Mouse (Mus musculus) c-Kit-positive CD71-negative TER-119-negative erythroid progenitor cells, embryonic 14.5 days (primary cell): ENCODE data around the gene E2f4.

Source experiments
- DNase-seq: peaks from one replicate; pipeline ENCODE4 v3.0.0-alpha.2; 2013; ENCODE audit warnings: low read depth

Gene E2f4

DNA sequence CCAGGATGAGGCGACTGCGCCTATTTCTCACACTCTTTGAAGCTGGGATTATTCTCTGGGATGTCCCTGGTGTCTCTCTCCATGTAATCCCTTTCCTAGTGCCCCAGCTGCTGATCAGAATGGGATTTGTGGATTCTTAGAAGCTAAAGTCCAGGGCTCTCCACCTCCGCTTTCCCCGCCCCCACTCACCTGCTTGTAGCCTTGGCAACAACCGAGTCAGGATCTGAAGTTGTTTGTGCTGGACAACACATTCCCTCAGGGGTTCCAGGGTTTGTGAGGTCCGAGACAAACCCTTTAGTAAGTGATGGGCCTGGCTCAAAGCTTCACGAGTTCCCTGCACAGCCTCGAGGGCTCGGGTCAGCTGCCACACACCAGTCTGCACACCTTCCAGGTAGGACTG, 2.7 kb upstream of the E2f4 start:
- no peak for DNase-seq

DNA sequence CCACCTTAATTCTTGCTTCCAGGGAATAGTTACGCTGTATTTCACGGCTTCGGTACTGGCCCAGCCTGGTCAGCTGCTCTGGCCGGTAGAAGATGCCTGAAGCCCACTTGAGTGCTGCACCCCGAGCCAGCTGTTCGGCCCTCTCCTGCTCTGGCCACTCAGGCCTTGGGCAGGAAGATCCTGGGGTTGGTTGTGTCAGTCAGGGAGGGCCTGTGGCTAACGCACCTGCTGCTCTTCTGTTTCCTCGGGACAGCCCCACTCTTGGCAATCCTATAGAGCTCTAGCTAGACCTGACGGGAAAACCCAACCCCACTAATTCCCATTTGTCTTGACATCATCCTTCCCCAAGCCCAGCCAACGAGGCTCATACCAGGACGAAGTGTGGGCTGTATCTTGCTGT, 2.2 kb upstream of the E2f4 start:
- no peak for DNase-seq

DNA sequence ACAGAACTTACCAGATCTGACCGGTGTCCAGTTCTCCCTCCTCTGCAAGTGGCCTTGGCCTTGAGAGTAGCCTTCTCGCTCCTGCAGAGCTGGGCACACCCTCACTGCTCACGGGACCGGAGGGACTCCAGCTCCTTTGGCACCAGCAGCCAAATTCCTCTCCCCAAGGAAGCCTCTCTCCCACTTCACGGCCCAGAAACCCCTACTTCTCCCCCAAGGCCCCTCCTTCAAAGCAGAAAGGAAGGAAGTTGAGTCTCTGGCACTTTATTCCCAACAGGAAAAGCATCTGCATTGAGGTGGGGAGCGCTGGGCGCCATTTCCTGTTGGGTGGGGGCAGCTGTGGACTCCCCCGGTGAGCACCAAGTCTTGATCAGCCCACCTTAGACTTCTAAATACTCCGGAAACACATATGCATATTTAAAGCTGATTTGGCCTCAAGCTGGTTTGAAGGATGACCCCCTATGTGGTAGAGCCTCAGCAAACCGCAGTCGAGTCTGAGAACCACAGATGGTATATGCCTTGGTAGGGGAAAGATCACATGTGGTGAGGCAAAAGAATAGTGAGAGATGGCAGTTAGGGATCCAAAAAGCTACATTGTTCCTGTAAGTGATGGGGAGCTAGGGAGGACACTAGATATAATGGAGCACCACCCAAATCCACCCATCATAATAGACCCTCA, 1.4 kb upstream of the E2f4 start, which contains the start of gene Exoc3l:
TSS of gene Exoc3l (minus strand) at position 207 of the 679 bp plus-strand sequence.
- DNase-seq: no peak

DNA sequence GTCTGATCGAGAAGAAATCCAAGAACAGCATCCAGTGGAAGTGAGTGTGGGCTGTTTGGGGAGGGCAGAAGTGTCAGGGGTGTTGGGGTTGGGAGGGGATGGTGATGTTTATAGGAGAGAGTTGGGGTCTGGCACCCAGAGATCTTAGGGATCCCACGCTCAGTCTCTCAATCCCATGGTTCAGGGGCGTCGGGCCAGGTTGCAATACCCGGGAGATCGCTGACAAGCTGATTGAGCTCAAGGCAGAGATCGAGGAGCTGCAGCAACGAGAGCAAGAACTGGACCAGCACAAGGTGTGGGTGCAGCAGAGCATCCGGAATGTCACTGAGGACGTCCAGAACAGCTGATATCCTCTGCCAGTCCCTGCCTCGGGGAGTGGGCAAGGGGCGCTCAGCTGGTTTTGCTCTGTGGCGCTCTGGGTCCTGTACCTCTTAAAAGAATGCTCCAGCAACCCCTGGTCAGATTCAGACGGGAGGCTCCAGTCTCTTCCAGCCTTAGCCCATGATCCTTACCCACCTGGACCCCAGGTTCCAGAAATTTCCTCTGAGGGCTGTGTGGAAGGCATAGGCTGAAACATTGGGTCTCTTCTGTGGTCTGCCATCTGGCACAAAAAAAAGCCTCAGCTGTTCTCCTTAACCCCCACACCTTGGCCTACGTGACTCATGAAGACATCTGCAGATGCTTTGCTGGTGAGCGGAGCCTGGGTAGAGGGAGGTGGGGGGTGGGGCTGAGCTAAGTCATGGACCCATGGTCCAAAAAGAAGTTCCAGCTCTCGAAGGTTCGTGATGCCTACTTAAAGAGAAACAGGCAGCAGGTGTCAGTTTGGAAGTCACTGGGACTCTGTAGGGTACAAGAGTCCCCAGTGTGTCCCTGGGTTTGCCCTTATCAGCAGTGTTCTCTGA, 1.1 kb downstream of the E2f4 start:
- no peak for DNase-seq

DNA sequence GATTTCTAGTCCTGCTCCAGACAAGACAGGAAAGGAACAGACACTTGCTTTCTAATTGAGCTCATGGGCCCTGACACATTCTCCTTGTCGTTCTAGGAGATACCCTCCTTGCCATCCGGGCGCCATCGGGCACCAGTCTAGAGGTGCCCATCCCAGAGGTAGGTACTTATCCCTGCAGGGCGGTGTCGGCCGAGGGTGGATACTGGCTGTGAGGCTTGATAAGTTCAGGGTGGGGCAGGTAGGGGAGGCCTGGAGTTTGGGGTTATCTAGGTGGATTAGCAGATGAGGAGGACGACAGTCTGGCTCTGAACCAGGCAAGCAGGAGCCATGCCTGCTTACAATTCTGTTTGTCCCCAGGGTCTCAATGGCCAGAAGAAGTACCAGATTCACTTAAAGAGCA, 2.5 kb downstream of the E2f4 start:
- no peak for DNase-seq

DNA sequence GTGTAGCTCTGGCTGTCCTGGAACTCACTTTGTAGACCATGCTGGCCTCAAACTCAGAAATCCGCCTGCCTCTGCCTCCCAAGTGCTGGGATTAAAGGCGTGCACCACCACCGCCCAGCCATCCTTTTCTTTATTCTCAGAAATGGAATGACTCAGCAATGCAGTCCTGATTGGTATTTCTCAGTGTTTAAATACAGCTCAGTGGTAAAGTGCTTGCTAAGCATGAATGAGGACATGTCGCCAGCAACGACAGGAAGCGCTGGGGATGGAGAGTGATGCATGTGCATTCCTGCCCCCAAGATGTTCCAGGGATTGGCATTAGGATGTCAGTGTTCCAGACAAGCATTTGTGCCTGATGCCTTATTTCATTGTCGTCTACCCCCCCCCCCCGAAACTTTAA, 5.9 kb downstream of the E2f4 start:
- no peak for DNase-seq

DNA sequence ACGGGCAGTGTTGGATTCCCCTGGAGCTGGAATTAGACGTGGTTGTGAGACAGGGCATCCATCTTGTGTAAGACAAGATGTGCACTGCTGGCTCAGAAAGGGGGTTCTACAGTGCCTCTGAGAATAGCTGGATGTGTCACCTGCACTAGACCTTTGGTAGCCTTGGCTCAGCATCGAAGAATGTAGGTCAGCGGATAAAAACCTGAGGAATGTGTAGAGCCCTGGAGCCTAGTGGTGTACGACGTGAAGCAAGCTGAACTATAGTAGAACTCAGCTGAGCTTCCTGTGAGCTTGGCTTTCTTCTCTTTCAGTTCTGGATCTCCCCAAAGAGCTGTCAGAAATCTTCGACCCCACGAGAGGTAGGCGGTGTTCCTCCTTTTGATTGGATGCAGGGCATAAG, 6.4 kb downstream of the E2f4 start:
- no peak for DNase-seq

DNA sequence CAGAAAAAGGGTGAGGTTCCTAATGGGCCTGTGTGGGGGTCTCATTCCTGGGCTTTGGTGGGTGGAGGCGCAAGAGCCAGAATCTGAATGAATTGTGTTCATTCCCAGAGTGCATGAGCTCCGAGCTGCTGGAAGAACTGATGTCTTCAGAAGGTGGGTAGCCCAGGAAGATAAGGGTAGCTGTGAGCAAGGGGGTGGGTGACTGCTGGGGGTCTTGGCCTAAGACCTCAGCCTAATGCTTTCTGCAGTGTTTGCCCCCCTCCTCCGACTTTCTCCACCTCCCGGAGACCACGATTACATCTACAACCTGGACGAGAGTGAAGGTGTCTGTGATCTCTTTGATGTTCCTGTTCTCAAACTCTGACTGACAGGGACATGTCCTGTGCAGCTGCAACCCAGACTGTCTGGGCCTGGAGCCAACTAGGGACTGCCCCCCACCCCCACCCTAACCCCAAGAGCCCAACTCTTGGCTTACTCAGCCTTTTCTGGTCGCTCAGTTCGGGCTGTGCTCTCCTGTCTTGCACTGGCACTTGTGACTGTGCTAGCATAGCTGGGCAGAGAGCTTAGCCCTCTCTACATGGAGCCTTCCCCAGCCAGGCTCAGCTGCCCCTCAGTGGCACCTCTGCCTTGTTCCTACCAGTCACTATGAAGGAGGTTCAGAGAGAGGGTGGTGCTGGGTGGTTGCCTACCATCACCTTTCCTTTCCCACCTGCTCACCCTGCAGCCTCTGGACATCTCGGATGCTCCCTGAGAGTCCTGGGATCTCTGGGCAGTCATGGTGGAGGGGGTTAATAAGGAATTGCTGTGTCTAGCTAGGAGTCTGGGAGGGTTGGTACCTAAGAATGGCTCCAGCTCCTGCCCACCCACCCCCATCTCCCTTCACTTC, 7.1 kb downstream of the E2f4 start:
- DNase-seq: no peak

DNA sequence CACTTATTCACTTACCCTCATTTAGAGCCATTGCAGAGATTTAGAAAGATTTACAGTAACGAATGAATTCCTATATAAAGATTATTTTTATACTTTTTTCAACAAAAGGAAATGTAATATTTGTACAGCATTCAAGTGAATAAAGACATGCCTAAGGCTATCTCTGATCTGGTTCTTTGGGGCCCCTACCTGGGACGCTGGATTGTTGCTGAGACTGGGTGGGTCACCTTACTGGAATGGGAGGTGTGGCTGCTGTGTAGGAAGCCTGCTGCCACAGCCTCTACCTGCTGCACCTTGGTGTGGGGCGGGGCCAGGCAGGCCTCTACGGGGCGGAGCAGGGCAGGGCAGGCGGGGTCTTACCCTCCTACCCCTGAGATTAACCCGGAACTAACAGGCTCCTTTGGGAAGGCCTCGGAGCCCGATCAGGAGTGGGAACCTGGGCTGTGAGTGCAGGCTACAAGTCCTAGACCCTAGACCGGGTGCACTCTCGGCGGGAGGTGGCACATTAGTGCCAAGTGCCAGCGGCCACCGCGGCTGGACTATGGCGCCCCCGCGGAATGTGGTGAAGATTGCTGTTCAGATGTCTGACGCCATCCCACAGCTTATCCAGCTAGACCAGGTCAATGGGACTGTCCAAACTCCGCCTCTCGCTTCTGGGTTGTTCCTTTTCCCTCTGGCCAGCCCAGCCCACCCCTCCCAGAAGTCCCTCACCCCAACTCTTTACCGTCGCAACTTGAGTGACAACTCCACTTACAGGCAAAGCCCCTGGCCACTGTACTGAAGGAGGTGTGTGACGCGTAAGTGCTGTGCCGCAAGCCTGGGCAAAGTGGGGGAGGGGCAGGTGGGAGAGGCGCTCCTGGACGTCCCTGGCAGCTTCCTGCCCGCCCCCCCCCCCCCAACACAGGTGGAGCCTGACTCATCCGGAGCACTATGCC, 8.0 kb downstream of the E2f4 start, which contains the start of gene Elmo3:
TSS of gene Elmo3 (plus strand) at position 391 of the 935 bp plus-strand sequence.
- no peak for DNase-seq

DNA sequence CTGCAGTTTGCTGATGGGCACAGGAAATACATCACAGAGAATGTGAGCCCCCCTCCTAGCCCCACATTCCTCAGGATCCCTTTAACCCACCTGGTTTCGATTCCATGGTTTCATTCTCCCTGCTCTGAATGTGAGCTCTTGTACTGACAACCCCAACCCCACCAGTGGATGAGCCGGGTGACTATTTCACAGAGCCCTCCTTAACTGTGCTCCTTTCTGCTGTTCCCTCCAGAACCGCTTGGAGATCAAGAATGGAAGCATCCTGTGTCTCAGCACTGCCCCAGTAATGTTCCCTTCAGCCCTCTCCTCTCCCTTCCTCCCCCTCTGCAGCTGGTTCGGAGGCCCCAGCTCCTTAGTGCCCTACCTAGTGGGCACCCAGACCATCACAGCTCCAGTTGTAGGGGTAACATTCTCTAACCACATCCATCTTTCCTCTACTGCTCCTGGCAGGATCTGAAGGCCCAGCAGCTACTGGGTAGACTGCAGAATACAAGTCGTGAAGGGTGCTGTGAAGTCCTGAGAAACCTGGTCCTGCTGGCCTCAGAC, 8.8 kb downstream of the E2f4 start:
- no peak for DNase-seq

DNA sequence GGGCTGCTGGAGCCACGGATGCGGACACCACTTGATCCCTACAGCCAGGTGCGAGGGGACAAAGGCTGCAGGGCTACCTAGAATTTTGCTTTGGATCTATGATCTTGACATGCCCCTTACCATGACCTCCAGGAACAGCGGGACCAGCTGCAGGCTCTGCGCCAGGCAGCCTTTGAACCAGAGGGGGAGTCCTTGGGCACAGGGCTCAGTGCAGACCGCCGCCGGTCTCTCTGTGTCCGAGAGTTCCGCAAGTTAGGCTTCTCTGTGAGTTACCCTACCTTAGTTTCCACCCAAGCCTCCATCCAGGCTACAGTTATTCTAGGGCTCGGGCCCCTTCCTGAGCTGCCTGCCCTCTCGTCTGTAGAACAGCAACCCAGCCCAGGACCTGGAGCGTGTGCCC, 10.2 kb downstream of the E2f4 start:
- DNase-seq: no peak

DNA sequence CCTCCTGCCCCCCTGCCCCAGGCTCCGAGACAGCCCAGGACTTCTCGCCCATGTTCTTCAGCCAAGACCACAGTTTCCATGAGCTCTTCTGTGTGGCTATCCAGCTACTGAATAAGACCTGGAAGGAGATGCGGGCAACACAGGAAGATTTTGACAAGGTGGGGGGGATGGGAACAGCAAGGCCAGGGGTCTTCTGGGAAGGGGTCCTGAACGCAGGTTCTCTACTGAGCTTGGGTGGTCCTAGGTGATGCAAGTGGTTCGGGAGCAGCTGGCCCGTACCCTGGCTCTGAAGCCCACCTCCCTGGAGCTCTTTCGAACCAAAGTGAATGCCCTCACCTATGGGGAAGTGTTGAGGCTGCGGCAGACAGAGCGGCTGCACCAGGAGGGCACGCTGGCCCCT, 11.0 kb downstream of the E2f4 start:
- no peak for DNase-seq

DNA sequence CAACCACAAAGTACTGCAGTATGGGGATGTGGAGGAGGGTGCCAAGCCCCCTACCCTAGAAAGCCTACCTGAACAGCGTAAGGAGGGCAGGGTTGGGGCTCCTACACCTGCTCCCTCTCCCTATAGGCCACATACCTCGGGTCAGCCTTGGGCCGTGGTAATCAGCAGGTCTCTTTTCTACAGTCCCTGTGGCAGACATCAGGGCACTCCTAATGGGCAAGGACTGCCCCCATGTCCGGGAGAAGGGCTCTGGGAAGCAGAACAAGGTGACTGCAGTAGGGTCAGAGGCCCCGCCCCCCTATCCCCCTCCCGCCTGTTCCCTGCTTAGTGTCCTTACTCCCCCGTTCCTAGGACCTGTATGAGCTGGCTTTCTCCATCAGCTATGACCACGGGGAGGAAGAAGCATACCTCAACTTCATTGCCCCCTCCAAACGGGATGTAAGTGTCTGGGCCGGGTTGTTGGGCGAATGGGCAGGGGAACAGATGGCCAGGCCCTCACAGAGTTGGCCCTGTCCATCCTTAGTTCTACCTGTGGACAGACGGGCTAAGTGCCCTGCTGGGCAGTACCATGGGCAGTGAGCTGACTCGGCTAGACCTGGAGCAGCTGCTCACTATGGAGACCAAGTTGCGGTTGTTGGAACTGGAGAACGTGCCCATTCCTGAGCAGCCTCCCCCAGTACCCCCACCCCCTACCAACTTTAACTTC, 11.8 kb downstream of the E2f4 start:
- no peak for DNase-seq

DNA sequence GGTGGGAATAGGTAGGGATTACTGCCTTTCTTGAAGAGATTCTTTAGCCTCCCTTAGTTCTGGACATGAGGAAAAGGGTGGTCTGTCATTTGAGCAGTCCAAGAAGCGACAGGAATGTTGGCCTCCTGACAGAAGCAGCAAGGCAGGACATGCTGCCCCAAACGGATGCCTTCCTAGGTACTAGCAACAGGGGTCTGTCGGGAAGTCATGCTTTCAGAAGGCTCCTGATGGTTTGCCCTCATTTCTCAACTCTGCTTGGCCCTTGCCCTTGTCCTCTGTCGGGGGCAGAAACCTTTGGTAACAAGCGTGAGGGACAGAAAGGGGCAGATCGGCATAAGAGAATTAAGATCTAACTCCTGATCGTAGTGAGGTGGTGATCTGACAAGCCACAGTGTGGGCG, 12.7 kb downstream of the E2f4 start:
- DNase-seq: no peak

DNA sequence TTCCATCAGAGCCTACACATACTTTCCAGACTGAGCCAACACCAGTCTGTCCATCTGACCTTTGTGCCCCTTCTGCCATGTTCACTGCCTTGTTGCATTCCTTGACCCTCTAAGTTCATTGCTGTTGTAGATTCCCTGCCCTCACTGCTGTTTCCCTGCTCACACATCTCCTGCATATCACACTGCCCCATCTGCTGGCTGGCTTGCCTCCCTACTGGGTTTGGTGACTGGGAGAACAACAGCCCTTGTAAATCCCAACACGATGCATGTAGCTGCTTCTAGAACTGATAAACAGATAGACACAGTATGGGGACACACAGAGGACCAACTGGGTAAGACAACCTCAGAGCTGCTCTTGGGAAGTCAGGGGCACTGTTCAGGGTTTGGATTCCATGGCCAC, 14.3 kb downstream of the E2f4 start:
- no peak for DNase-seq

DNA sequence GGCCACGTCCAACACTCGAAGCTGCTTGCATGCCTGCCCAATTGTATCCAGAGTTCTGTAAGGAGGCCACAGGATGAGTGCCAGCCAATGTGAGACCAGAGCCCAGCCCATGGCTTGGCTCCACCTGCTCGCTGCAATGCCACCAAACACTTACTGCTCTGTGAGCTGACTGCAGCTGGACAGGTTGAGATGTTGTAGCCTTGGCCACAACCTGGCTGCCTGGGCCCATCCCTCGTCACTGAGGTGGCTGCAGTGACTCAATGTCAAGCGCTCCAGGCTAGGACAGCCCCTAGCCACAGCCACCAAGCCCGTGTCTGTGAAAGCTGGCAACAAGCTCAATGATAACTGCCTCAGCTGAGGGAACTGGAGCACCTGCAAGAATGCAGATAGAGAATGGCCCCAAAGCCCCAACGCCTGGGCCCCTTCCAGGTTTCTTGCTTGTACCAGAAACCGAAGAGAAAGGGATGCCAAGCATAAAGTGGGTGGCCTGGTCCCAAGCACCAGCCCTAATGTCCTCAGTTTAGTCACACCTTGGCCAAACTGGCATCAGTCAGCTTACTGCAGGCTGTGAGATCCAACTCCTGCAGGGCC, 15.5 kb downstream of the E2f4 start:
- no peak for DNase-seq

DNA sequence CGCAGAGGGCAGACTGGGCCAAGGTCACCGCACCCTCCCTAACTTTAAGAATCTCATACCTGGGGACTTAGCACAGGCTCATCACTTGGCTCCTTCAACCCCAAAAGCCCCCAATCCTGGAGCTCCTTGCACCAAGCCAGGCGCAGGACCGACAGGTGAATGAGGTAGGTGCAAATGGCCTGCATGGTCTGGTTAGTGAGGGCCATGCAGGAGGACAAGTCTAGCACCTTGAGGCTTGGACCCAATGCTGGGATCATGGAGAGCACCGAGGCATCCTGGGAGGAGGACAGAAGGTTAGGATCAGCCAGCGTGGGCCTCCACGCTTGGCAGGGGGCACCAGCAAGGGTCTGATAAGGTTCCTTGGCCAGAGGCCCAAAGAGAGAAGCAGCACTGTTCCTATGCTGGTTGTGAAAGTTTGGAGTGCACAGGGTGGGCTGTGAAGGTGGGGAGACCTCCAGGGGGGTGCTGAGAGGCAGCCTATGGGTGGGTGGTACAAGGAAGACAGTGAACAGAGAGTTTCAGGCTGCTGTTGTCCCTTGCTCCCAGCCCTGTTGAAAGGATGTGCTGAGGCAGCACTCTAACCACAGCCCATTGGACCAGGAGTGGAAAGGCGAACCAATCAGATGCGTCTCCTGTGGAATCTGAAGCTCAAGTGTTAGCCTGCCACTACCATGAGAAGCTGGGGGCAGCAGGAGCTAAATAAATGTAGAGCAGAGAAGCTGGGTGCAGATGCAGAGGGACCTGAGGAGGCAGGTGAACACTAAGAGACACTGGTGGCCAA, 16.3 kb downstream of the E2f4 start:
- DNase-seq: no peak

DNA sequence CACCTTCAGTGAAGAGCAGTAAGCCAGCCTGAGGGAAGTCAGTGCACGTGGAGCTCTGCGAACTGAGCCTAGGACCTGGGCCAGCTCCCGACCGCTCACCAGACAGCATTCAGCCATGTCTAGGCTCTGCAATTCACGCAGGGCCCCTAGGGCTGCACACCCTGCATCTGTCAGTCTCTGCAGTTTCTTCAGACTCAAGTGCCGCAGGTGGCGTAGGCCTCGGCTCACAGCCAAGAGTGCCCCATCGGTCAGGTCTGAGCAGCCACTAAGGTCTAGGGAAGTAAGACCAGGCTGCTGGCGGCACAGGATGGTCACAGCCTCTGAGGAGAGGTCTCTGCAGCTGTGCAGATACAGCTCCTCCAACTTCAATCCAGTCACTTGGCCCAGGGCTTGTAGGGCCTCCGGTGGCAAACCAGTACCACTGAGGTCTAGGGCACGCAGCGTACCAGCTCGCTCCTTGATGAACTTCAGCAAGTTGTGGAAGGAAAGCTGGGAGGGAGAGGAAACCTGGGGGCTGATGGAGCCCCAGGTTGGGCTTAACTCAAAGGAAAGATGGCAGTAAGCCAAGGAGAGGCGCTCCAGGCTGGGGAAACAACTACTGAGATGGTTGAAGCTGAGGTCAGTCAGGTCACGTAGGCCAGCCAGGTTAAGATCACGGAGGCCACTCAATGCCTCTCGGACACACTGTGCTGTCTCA, 17.8 kb downstream of the E2f4 start:
- DNase-seq: no peak

DNA sequence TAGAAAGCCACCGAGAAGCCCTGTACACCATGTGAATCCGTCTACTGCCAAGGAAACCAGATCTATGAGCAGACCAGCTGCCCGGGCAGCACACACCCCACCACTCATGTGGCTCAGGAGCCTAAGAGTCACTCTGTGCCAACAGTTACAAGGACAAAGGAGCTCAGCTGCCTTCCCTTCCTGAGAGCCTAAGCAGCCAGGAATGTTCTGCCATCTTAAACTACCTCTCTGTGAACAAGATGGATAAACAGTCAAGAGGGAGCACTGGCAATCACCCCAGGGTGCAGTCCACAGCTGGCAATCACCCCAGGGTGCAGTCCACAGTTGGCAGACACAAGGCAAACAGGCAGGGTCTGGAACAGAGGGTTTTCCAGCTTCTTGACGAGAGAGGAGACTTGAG, 20.5 kb downstream of the E2f4 start:
- no peak for DNase-seq
